Mouse (Mus musculus): ENCODE measurements at regions not wholly inside any gene's neighbourhood (a gene's known extent, or its start where the extent isn't known, plus 50 kb on each side); places are given as distances from the start of the nearest gene placed in this dataset.

DNA sequence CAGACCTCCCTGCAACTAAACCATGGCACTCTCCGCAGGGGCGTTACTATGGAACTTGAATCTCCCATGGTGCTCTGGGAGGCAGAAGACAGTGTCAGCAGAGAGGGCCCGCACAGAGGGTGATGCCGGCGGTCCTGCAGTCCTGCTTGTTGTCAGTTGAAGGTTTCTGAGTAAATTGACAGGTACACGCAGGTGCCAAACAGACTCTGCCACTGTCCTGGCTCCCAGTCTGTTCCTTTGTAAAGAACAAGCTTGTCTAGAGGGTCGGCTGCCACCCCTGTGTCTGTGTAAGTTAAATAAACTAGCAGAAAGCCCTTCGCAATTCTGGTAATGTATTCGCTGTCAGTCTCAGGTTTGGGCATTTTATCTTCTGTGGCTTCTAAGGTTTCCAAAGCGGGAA is 521.6 kb downstream of the Dok5 start:
- TF ChIP-seq CTCF (IDR thresholded peaks at IDR 0.05 in 2 of 3, conservative IDR thresholded peaks at IDR 0.05 in 1 of 3; ENCODE audit: control insufficient read depth in 1 of 3, insufficient read depth in 1 of 3, low read depth in 2 of 3, low read length in 3 of 3, poor library complexity in 1 of 3, severe bottlenecking in 1 of 3) (no peak), ETS1 (IDR thresholded peaks at IDR 0.05; ENCODE audit: low read depth, low read length) (no peak), TBP (IDR thresholded peaks at IDR 0.05; ENCODE audit: low read depth, low read length) (no peak)

Measured in MEL (cell line).